Mouse (Mus musculus) hindlimb bud, embryonic 11.5 days (tissue): ENCODE results near the gene Atxn1l.

ENCODE experiments used
- DNase-seq: peaks from one replicate; pipeline ENCODE4 v3.0.0-alpha.2; 2012; ENCODE audit warnings: low read depth, low spot score; ENCODE audit errors: extremely low spot score

Gene Atxn1l

GRCm38 (mm10) chr8:109734018-109734417 lies 3.5 kb downstream of the Atxn1l start:
- no peak for DNase-seq

- DNase-seq, result no peak
Observed at GRCm38 (mm10) chr8:109731012-109731411, 6.5 kb downstream of the Atxn1l start.

- DNase-seq, result no peak
Observed at GRCm38 (mm10) chr8:109725106-109725505, 12.4 kb downstream of the Atxn1l start.

DNA sequence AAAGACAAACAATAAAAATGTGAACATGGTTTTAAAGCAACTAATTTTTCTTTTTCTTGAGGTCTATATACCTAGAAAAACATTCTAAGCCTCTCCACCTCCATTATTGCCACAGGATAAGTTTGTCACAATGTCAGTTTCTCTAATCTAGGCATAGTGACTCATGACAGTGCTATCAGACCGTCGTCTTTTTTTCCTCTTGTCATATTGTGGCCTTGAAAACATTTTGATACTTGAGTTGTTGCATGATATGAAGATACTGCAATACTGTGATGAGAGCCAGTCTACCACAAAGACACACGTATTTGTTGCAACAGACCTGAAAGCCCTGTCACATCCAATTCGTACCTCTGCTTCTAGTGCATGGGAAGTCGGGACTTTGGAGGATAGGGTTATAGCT lies 22.6 kb downstream of the Atxn1l start:
- DNase-seq, result no peak

DNA sequence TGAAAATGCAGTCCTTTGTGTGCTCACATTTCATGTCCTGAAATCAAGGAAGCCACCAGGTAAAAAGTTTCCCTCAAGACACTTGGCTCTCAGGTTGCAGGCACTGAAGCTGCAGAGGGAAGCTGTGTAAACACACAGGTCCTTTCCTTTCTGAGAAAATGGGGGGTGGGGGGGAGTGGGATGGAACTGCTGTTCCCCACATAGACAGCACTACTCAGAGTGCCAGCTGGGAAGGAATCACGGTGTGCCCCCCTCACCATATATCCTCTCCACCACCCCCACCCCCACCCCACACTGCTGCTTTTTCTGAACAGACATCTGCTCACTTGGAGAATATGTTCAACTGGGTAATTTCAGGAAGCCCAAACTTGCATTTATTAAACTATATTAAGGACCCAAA lies 25.0 kb downstream of the Atxn1l start:
- DNase-seq, result no peak

DNA sequence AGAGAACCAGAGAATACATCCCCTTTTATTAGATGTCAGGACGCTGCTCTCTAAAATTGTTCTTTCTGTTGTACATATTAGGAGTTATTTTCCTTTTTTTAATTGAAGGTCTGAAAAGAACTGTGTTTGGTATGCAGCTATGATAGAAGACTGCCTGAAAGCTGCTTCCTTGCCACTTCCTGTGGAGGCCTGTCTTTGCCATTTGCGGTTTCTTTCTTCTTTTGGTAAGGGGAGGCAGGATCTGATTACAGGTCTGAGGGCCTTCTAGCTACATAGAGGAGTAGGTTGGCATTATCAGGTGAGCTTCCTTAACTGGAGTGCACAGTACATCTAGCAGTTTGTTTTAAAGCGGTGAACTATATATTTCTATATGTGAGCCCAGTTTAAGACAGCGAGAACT lies 29.6 kb downstream of the Atxn1l start:
- no peak for DNase-seq

DNA sequence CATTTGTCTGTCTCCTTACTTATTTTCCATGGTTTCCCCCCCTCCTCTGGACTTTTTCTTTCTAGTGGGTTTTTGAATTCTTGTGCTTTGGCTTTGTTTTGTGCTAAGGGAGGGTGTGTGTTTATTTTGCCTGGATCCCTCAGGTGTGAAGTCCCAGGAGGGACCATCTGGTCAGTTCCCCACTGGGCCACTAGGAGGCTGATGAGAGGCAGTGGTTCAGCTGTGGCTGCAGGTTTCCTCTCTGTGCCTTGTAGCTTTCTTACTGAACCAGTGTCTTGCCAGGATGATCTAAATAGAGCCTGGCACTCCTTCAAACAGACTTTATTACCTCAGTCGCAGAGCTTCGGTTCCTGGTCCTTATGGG lies 30.7 kb downstream of the Atxn1l start:
- peak; percentile 66 for DNase-seq

DNA sequence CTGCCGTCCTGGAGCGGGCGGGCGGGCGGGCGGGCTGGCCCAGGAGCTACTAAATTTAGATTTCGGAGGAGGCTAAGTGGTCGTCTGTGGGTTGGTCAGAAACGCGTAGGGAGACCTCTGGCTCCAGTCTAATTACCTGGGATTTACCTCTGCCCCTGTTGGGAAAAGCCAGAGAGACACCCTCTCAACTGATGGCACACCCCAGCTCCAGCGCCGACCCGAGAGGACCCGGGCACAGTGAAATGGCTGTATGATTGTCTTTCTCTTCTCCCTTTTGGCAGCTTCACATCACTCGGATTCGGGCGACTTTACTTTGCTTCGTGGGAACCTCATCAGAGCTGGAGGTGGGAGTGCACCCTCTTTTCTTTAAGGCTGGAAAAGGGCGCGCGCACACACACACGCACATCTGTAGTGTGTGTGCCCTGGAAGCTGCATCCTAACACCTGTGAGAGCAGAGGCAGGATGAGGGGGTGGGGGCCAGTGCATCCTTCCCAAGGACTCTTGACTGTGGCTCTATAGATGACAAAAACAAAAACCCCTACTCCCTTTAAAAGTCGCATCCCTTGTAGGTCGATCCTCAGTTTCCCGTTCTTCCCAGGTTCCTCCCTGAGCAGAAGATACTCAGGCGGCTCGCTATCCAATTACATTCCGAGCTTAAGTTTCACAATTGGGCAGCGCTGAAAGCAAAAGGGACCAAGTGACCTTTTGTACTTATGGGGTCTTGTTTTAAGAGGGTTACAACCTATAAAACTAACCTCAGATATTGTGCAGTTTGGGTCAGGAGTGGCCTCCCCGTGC lies 31.3 kb downstream of the Atxn1l start:
- DNase-seq, result no peak

- peak; percentile 62 for DNase-seq
Observed at GRCm38 (mm10) chr8:109705320-109706075, 32.0 kb downstream of the Atxn1l start, which contains the start of gene Zfp821. Zfp821 (plus strand) TSS chr8:109705546.

GRCm38 (mm10) chr8:109704565-109705319 lies 32.8 kb downstream of the Atxn1l start:
- no peak for DNase-seq

DNA sequence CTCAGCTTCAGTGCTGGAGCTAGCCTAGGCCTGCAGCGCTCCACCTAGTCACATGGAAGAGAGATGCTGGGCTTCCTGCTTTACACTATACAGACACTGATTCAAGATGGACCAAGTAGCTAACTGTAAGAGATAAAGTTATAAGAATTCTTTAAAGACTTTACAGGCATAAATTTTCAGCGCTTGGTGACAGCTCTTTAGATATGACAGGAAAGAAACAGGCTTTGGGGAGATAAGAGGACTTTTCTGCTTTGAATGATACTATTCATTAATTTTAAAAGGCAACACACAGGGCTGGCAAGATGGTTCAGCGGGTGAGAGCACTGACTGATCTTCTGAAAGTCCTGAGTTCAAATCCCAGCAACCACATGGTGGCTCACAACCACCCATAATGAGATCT lies 39.1 kb downstream of the Atxn1l start:
- no peak for DNase-seq

DNA sequence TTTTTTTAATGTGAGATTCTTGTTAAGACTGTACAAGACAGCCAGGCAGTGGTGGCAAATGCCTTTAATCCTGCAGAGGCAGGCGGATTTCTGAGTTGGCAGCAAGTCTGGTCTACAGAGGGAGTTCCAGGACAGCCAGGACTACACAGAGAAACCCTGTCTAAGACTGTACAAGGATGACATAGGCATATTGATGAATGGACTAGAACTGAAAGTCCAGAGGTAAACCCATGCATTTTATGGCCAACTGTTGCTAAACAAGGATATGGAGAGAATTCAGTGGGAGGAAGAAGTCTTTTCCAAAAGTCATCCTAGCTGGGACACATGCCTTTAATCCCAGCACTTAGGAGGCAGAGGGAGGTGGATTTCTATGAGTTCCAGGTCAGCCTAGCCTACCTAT lies 39.8 kb downstream of the Atxn1l start:
- no peak for DNase-seq

- DNase-seq, result no peak
Observed at GRCm38 (mm10) chr8:109694154-109694553, 43.4 kb downstream of the Atxn1l start.

- DNase-seq, result peak; percentile 99
Observed at GRCm38 (mm10) chr8:109693146-109693900, 44.2 kb downstream of the Atxn1l start, which contains the start of gene Ist1. Ist1 (minus strand) TSS chr8:109693260.

GRCm38 (mm10) chr8:109692443-109693145 lies 44.9 kb downstream of the Atxn1l start:
- no peak for DNase-seq

- no peak for DNase-seq
Observed at GRCm38 (mm10) chr8:109691769-109692168, 45.8 kb downstream of the Atxn1l start.

- no peak for DNase-seq
Observed at GRCm38 (mm10) chr8:109687248-109687647, 50.3 kb downstream of the Atxn1l start.

GRCm38 (mm10) chr8:109682120-109682519 lies 55.4 kb downstream of the Atxn1l start:
- no peak for DNase-seq

DNA sequence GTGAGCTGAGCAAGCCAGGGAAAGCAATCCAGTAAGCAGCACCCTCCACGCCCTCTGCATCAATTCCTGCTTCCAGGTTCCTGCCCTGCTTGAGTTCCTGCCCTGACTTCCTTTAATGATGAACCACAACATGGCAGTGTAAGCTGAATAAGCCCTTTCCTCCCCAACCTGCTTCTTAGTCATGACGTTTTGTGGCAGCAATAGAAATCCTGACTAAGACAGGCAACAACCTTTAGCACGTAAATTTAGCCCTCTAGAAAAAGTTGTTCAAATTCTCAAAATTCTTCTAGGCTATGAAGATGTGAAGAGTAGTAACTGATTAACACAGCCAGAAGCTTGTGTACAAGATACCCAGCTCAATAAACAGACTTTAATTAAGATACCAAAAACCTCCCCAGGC lies 56.0 kb downstream of the Atxn1l start:
- no peak for DNase-seq
